Mouse (Mus musculus) midbrain, embryonic 12.5 days (tissue): ENCODE measurements at regions not wholly inside any gene's neighbourhood (a gene's known extent, or its start where the extent isn't known, plus 50 kb on each side); places are given as distances from the start of the nearest gene placed in this dataset.
"Not testable (repeated sequence)": the region's sequence is repeated elsewhere in the genome, so short reads cannot be mapped to it uniquely, and the experiment has no call there.

ENCODE experiments used
- ATAC-seq: fragments of 200-750 bp; cut with Nextera tagmentation; 2 replicates; pipeline ENCODE4 v1.8.0; 2017; ENCODE audit warnings: low read depth, moderate TSS enrichment, moderate library complexity; ENCODE audit not compliant: low FRiP score
- H3K27ac ChIP-seq: fragments of 300-500 bp; sonication (generic); replicated peaks from 2 replicates; pipeline ENCODE4 v1.5.1; 2016; ENCODE audit warnings: mild to moderate bottlenecking
- H3K27me3 ChIP-seq: fragments of 300-500 bp; sonication (generic); 2 replicates; pipeline ENCODE4 v1.6.1; 2016; ENCODE audit warnings: mild to moderate bottlenecking
- H3K36me3 ChIP-seq: fragments of 300-500 bp; sonication (generic); 2 replicates; pipeline ENCODE4 v1.6.1; 2016
- H3K4me1 ChIP-seq: fragments of 300-500 bp; sonication (generic); 2 replicates; pipeline ENCODE4 v1.6.1; 2016
- H3K4me2 ChIP-seq: fragments of 300-500 bp; sonication (generic); replicated peaks from 2 replicates; pipeline ENCODE4 v1.6.1; 2016; ENCODE audit warnings: mild to moderate bottlenecking, moderate library complexity
- H3K4me3 ChIP-seq: fragments of 300-500 bp; sonication (generic); 2 replicates; pipeline ENCODE4 v1.5.1; 2016; ENCODE audit warnings: mild to moderate bottlenecking
- H3K9ac ChIP-seq: fragments of 300-500 bp; sonication (generic); replicated peaks from 2 replicates; pipeline ENCODE4 v1.6.1; 2016; ENCODE audit warnings: mild to moderate bottlenecking, moderate library complexity
- H3K9me3 ChIP-seq: fragments of 300-500 bp; sonication (generic); 2 replicates; pipeline ENCODE4 v1.6.1; 2016; ENCODE audit warnings: mild to moderate bottlenecking
- WGBS: fragments of 180-500 bp; shearing (Covaris S2); methylation state at CpG from one replicate; pipeline ENCODE4 v1.1.7; 2016; 5-methylcytosine and 5-hydroxymethylcytosine counted together

DNA sequence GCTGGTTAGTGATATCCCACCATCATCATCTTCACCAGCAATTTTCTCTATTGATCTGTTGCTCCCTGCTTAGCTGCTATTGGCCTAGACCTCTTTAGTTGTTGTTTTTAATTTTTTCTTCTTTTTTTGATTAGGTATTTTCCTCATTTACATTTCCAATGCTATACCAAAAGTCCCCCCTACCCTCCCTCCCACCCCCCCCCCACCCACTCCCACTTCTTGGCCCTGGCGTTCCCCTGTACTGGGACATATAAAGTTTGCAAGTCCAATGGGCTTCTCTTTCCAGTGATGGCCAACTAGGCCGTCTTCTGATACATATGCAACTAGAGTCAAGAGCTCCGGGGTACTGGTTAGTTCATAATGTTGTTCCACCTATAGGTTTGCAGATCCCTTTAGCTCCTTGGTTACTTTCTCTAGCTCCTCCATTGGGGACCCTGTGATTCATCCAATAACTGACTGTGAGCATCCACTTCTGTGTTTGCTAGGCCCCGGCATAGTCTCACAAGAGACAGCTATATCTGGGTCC is 386.7 kb upstream of the Pcdh10 start:
- H3K4me3 ChIP-seq, H3K4me2 ChIP-seq, H3K36me3 ChIP-seq, H3K27me3 ChIP-seq, H3K27ac ChIP-seq, H3K4me1 ChIP-seq, H3K9ac ChIP-seq, H3K9me3 ChIP-seq: not testable (repeated sequence)
- ATAC-seq = peak; percentile 83
- 90% methylated on average over 4 of the region's 4 CpGs for WGBS
